Mouse (Mus musculus) testis, adult 2 months (tissue): ENCODE measurements around the gene Fryl. TPM values are rescaled to one million over a fixed set of nuclear protein-coding genes. Genes with fewer than 3 reads are reported as not detected.

Experiments used
- H3K27ac ChIP-seq: fragments of 200-500 bp; 2 replicates; pipeline ENCODE4 v1.5.1; 2012; ENCODE audit warnings: low read depth, low read length; ENCODE audit not compliant: control insufficient read depth, insufficient read depth
- H3K27me3 ChIP-seq: fragments of 200-500 bp; 2 replicates; pipeline ENCODE4 v1.6.1; 2012; ENCODE audit warnings: mild to moderate bottlenecking, low read length, moderate library complexity; ENCODE audit not compliant: control insufficient read depth, insufficient read depth
- H3K36me3 ChIP-seq: fragments of 200-500 bp; 2 replicates; pipeline ENCODE4 v1.6.1; 2012; ENCODE audit warnings: mild to moderate bottlenecking, low read length; ENCODE audit not compliant: control insufficient read depth, insufficient read depth
- H3K4me1 ChIP-seq: fragments of 200-500 bp; 2 replicates; pipeline ENCODE4 v1.6.1; 2012; ENCODE audit warnings: low read length; ENCODE audit not compliant: control insufficient read depth, insufficient read depth
- H3K4me3 ChIP-seq: fragments of 200-500 bp; 2 replicates; pipeline ENCODE4 v1.5.1; 2012; ENCODE audit warnings: low read depth, mild to moderate bottlenecking, low read length, moderate library complexity, mixed read lengths; ENCODE audit not compliant: control insufficient read depth
- CTCF ChIP-seq: fragments of 200-500 bp; IDR thresholded peaks from 2 replicates; pipeline ENCODE4 v1.5.1; 2012; ENCODE audit warnings: low read depth, mild to moderate bottlenecking, inconsistent platforms, low read length, moderate library complexity; ENCODE audit not compliant: control insufficient read depth, insufficient read depth, insufficient replicate concordance
- POLR2A ChIP-seq: fragments of 200-500 bp; IDR thresholded peaks from 2 replicates; pipeline ENCODE4 v1.6.1; 2012; ENCODE audit warnings: low read depth, mild to moderate bottlenecking, inconsistent platforms, low read length, moderate library complexity; ENCODE audit not compliant: control insufficient read depth
- polyA plus RNA-seq: library from polyadenylated mRNA; depleted of rRNA; stranded (reverse); fragments of >200 nt; gene quantifications from 2 replicates; pipeline ENCODE4 v1.2.3, GENCODE M21; 2012

Fryl gene
- polyA plus RNA-seq, 1 experiment, result 21.6 TPM

GRCm38 (mm10) chr5:73231835-73232234 lies 24.6 kb downstream of the Fryl start:
- no peak overlapping the region for H3K4me3 ChIP-seq
- TF ChIP-seq CTCF, result no peak
- TF ChIP-seq POLR2A, result no peak
- peaks cover 6% of the 10 kb centered on the region for H3K4me1 ChIP-seq

DNA sequence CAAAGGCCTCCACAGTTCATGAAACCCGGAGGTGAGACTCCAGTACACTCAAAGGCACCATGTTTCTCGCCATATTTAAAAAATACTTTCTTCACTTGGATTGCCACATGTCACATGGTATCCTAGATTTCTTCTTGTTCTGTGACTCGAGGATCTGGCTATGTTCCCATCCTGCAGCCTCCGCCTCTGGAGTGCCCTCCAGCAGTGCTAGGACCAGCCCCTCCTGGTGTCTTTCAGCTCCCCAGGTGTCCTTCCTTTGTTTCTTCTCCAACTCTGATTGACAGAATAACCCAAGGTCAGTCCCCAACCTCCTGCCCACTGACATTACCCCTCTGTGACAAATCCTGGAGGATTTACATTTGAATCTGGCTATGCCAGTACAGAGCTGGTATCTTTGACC lies 26.2 kb downstream of the Fryl start:
- H3K4me3 ChIP-seq, result no peak overlapping the region
- no peak overlapping the region for H3K27ac ChIP-seq
- no peaks in the 10 kb centered on the region for H3K27me3 ChIP-seq
- no peaks in the 10 kb centered on the region for H3K36me3 ChIP-seq
- no peak for TF ChIP-seq POLR2A
- TF ChIP-seq CTCF, result no peak
- peaks cover 6% of the 10 kb centered on the region for H3K4me1 ChIP-seq

More at GRCm38 (mm10) chr5:73231835-73232234, 24.6 kb downstream of the Fryl start:
- Histone ChIP-seq H3K36me3 (no peaks in the 10 kb centered on the region), H3K27ac (no peak overlapping the region), H3K27me3 (no peaks in the 10 kb centered on the region)

DNA sequence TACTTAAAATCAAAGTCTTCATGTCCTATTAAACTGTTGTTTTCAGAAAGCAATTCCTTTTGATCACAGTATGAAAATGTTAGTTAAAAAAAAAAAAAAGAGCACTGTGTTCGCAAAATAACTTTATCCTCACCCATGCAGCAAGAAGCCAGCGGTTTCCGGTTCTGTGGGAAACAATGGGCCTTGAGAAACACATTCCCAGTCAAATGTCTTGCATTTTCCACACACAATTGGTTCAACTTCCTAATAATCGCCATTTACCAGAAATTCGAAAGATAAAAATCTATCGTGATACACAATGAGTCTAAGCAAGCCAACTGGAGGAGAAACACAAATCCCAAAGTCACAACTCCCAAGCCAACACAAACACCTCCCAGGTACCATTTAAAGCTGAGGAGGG lies 27.0 kb downstream of the Fryl start:
- no peak overlapping the region for H3K4me3 ChIP-seq
- no peaks in the 10 kb centered on the region for H3K36me3 ChIP-seq
- H3K4me1 ChIP-seq, result peaks cover 6% of the 10 kb centered on the region
- H3K27me3 ChIP-seq, result no peaks in the 10 kb centered on the region
- peak overlapping the region; percentile 33; the same call in 1 of the 2 replicates for H3K27ac ChIP-seq
- TF ChIP-seq POLR2A, result no peak
- TF ChIP-seq CTCF, result no peak

GRCm38 (mm10) chr5:73228291-73229049 lies 27.9 kb downstream of the Fryl start:
- peaks cover 6% of the 10 kb centered on the region for H3K4me1 ChIP-seq

GRCm38 (mm10) chr5:73227518-73228101 lies 28.8 kb downstream of the Fryl start:
- peaks cover 4% of the 10 kb centered on the region for H3K4me1 ChIP-seq
- H3K4me3 ChIP-seq, result no peak overlapping the region
- no peaks in the 10 kb centered on the region for H3K27me3 ChIP-seq
- H3K36me3 ChIP-seq, result no peaks in the 10 kb centered on the region
- H3K27ac ChIP-seq, result peak overlapping the region; percentile 39; the same call in 1 of the 2 replicates
- no peak for TF ChIP-seq CTCF
- no peak for TF ChIP-seq POLR2A

More at GRCm38 (mm10) chr5:73228291-73229049, 27.9 kb downstream of the Fryl start:
- H3K4me3 ChIP-seq, result no peak overlapping the region
- TF ChIP-seq CTCF, result no peak
- no peak for TF ChIP-seq POLR2A
- no peaks in the 10 kb centered on the region for H3K36me3 ChIP-seq
- 0 out of 2 replicates have a peak overlapping the region, but pooled peaks have one; percentile 16 for H3K27ac ChIP-seq
- H3K27me3 ChIP-seq, result no peaks in the 10 kb centered on the region

GRCm38 (mm10) chr5:73223065-73223464 lies 33.4 kb downstream of the Fryl start:
- Histone ChIP-seq H3K4me3 (no peak overlapping the region), H3K27ac (no peak overlapping the region), H3K4me1 (peaks cover 2% of the 10 kb centered on the region; the same call in 1 of the 2 replicates), H3K27me3 (no peaks in the 10 kb centered on the region), H3K36me3 (no peaks in the 10 kb centered on the region)
- TF ChIP-seq CTCF (no peak), POLR2A (no peak)

DNA sequence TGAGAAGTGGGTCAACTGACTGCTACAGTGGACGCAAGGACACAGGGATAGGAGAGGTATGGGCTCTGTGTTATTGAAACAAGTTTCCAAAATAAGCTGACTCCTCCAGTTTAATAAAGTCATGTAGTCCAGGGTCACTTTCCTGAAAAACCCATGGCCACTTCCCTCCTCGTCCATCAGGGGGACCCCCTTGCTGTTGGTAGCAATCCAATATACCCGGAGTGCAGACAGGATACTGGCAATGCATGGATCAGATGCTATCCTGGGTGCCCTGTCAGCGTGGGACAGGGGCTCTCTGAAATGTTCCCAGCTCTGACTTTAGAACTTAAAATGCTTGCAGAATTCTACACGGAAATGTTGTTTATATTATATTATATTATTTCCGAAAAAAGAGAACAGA lies 34.0 kb downstream of the Fryl start:
- TF ChIP-seq POLR2A (no peak), CTCF (peak; percentile 19; the same call in 1 of the 2 replicates)
- Histone ChIP-seq H3K4me1 (peaks cover 2% of the 10 kb centered on the region; the same call in 1 of the 2 replicates), H3K27ac (no peak overlapping the region), H3K4me3 (no peak overlapping the region), H3K27me3 (no peaks in the 10 kb centered on the region), H3K36me3 (no peaks in the 10 kb centered on the region)
